Mouse (Mus musculus): ENCODE results near the gene Atrnl1.

The Atrnl1 gene

GRCm38 (mm10) chr19:57958726-57959125, 347.9 kb downstream of the Atrnl1 start:
- no peak for DNase-seq (ENCODE audit: low read depth in 1 of 2, low spot score in 2 of 2)

GRCm38 (mm10) chr19:57961321-57961720, 350.5 kb downstream of the Atrnl1 start:
- no peak for DNase-seq (ENCODE audit: low read depth in 1 of 2, low spot score in 2 of 2)

GRCm38 (mm10) chr19:57961738-57962640, 351.2 kb downstream of the Atrnl1 start:
- no peak for DNase-seq (ENCODE audit: low read depth in 1 of 2, low spot score in 2 of 2)

- DNase-seq (ENCODE audit: low read depth in 1 of 2, low spot score in 2 of 2) = no peak
Measured at GRCm38 (mm10) chr19:57963874-57964273, 353.0 kb downstream of the Atrnl1 start.

- no peak for DNase-seq (ENCODE audit: low read depth in 1 of 2, low spot score in 2 of 2)
Measured at GRCm38 (mm10) chr19:57969766-57970165, 358.9 kb downstream of the Atrnl1 start.

- DNase-seq (ENCODE audit: low read depth in 1 of 2, low spot score in 2 of 2) = no peak
Measured at GRCm38 (mm10) chr19:57970342-57970895, 359.6 kb downstream of the Atrnl1 start.

GRCm38 (mm10) chr19:57975201-57975600, 364.4 kb downstream of the Atrnl1 start:
- DNase-seq (ENCODE audit: low read depth in 1 of 2, low spot score in 2 of 2) = no peak

- no peak for DNase-seq (ENCODE audit: low read depth in 1 of 2, low spot score in 2 of 2)
Measured at GRCm38 (mm10) chr19:57985918-57986900, 375.4 kb downstream of the Atrnl1 start.

- no peak for DNase-seq (ENCODE audit: low read depth in 1 of 2, low spot score in 2 of 2)
Measured at GRCm38 (mm10) chr19:57987696-57988393, 377.0 kb downstream of the Atrnl1 start.

- DNase-seq (ENCODE audit: low read depth in 1 of 2, low spot score in 2 of 2) = no peak
Measured at GRCm38 (mm10) chr19:57988559-57989093, 377.8 kb downstream of the Atrnl1 start.

- DNase-seq (ENCODE audit: low read depth in 1 of 2, low spot score in 2 of 2) = no peak
Measured at GRCm38 (mm10) chr19:57991099-57991760, 380.4 kb downstream of the Atrnl1 start.

GRCm38 (mm10) chr19:57994174-57994833, 383.5 kb downstream of the Atrnl1 start:
- DNase-seq (ENCODE audit: low read depth in 1 of 2, low spot score in 2 of 2) = peak in 1 of 2 experiments; percentile 4

GRCm38 (mm10) chr19:57995015-57995414, 384.2 kb downstream of the Atrnl1 start:
- no peak for DNase-seq (ENCODE audit: low read depth in 1 of 2, low spot score in 2 of 2)

- no peak for DNase-seq (ENCODE audit: low read depth in 1 of 2, low spot score in 2 of 2)
Measured at GRCm38 (mm10) chr19:57997961-57998360, 387.1 kb downstream of the Atrnl1 start.

- no peak for DNase-seq (ENCODE audit: low read depth in 1 of 2, low spot score in 2 of 2)
Measured at GRCm38 (mm10) chr19:58011636-58012035, 400.8 kb downstream of the Atrnl1 start.

- DNase-seq (ENCODE audit: low read depth in 1 of 2, low spot score in 2 of 2) = no peak
Measured at GRCm38 (mm10) chr19:58015741-58016140, 404.9 kb downstream of the Atrnl1 start.

- DNase-seq (ENCODE audit: low read depth in 1 of 2, low spot score in 2 of 2) = no peak
Measured at GRCm38 (mm10) chr19:58016561-58017453, 406.0 kb downstream of the Atrnl1 start.

GRCm38 (mm10) chr19:58017468-58017867, 406.6 kb downstream of the Atrnl1 start:
- no peak for DNase-seq (ENCODE audit: low read depth in 1 of 2, low spot score in 2 of 2)
